Mouse (Mus musculus) CD4-positive, CD25-positive, alpha-beta regulatory T cell, adult 2 months (primary cell): ENCODE data around the gene March11.

Experiments used
- DNase-seq: peaks from one replicate; pipeline ENCODE4 v3.0.0-alpha.2; 2012; ENCODE audit warnings: low read depth, low spot score

March11 gene

GRCm38 (mm10) chr15:26308629-26309230 lies at the start of gene March11:
Gene March11, plus strand, starts transcription at chr15:26309048.
- DNase-seq = peak; percentile 0

GRCm38 (mm10) chr15:26262336-26262735 lies 46.5 kb upstream of the March11 start:
- no peak for DNase-seq

GRCm38 (mm10) chr15:26269596-26269995 lies 39.3 kb upstream of the March11 start:
- DNase-seq = no peak

GRCm38 (mm10) chr15:26276035-26276511 lies 32.8 kb upstream of the March11 start:
- no peak for DNase-seq

GRCm38 (mm10) chr15:26276608-26277007 lies 32.2 kb upstream of the March11 start:
- DNase-seq = no peak

GRCm38 (mm10) chr15:26291871-26292270 lies 17.0 kb upstream of the March11 start:
- DNase-seq = no peak

GRCm38 (mm10) chr15:26292811-26293210 lies 16.0 kb upstream of the March11 start:
- DNase-seq = no peak

GRCm38 (mm10) chr15:26293215-26293614 lies 15.6 kb upstream of the March11 start:
- no peak for DNase-seq

- DNase-seq = no peak
Observed at GRCm38 (mm10) chr15:26298668-26299067, 10.2 kb upstream of the March11 start.

- peak; percentile 33 for DNase-seq
Observed at GRCm38 (mm10) chr15:26309291-26309931, 563 bp downstream of the March11 start.

- no peak for DNase-seq
Observed at GRCm38 (mm10) chr15:26319866-26320265, 11.0 kb downstream of the March11 start.

GRCm38 (mm10) chr15:26320402-26320801 lies 11.6 kb downstream of the March11 start:
- DNase-seq = no peak

- no peak for DNase-seq
Observed at GRCm38 (mm10) chr15:26322804-26323203, 14.0 kb downstream of the March11 start.

- DNase-seq = peak; percentile 31
Observed at GRCm38 (mm10) chr15:26327157-26327556, 18.3 kb downstream of the March11 start.

GRCm38 (mm10) chr15:26335791-26336190 lies 26.9 kb downstream of the March11 start:
- DNase-seq = no peak

- DNase-seq = no peak
Observed at GRCm38 (mm10) chr15:26337775-26338174, 28.9 kb downstream of the March11 start.

GRCm38 (mm10) chr15:26338343-26338742 lies 29.5 kb downstream of the March11 start:
- DNase-seq = no peak

- DNase-seq = no peak
Observed at GRCm38 (mm10) chr15:26340490-26340889, 31.6 kb downstream of the March11 start.

- DNase-seq = no peak
Observed at GRCm38 (mm10) chr15:26340966-26341365, 32.1 kb downstream of the March11 start.

- no peak for DNase-seq
Observed at GRCm38 (mm10) chr15:26344329-26344728, 35.5 kb downstream of the March11 start.

- no peak for DNase-seq
Observed at GRCm38 (mm10) chr15:26353656-26354055, 44.8 kb downstream of the March11 start.

- no peak for DNase-seq
Observed at GRCm38 (mm10) chr15:26365344-26365743, 56.5 kb downstream of the March11 start.

- no peak for DNase-seq
Observed at GRCm38 (mm10) chr15:26366511-26366910, 57.7 kb downstream of the March11 start.
